Mouse (Mus musculus) liver, postnatal 0 days (tissue): ENCODE measurements around the gene Krtcap2. TPM values are rescaled to one million over a fixed set of nuclear protein-coding genes. Genes with fewer than 3 reads are reported as not detected.

ENCODE experiments used
- ATAC-seq: fragments of 200-750 bp; cut with Nextera tagmentation; 2 replicates; pipeline ENCODE4 v1.8.0; 2017; ENCODE audit warnings: mild to moderate bottlenecking, moderate library complexity
- DNase-seq: peaks from one replicate; pipeline ENCODE4 v3.0.0-alpha.2; 2016
- H3K27ac ChIP-seq: fragments of 300-500 bp; sonication (generic); 2 replicates; pipeline ENCODE4 v1.5.1; 2014; ENCODE audit warnings: antibody characterized with exemption, moderate library complexity, mild to moderate bottlenecking, low read depth
- H3K27me3 ChIP-seq: fragments of 300-500 bp; sonication (generic); 2 replicates; pipeline ENCODE4 v1.6.1; 2014; ENCODE audit warnings: low read length, control low read depth, mixed read lengths; ENCODE audit not compliant: insufficient read depth
- H3K36me3 ChIP-seq: fragments of 300-500 bp; sonication (generic); replicated peaks from 2 replicates; pipeline ENCODE4 v1.6.1; 2014; ENCODE audit warnings: mild to moderate bottlenecking, control low read depth, low read length, moderate library complexity, mixed read lengths; ENCODE audit not compliant: insufficient read depth
- H3K4me1 ChIP-seq: fragments of 300-500 bp; sonication (generic); 2 replicates; pipeline ENCODE4 v1.6.1; 2014; ENCODE audit warnings: antibody characterized with exemption, mild to moderate bottlenecking, control low read depth; ENCODE audit not compliant: insufficient read depth
- H3K4me2 ChIP-seq: fragments of 300-500 bp; sonication (generic); 2 replicates; pipeline ENCODE4 v1.6.1; 2014; ENCODE audit warnings: low read depth, mild to moderate bottlenecking, low read length, moderate library complexity, mixed read lengths
- H3K4me3 ChIP-seq: fragments of 300-500 bp; sonication (generic); 2 replicates; pipeline ENCODE4 v1.5.1; 2014; ENCODE audit warnings: low read depth, low read length
- H3K9ac ChIP-seq: fragments of 300-500 bp; sonication (generic); replicated peaks from 2 replicates; pipeline ENCODE4 v1.6.1; 2014; ENCODE audit warnings: mild to moderate bottlenecking, moderate library complexity
- H3K9me3 ChIP-seq: fragments of 300-500 bp; sonication (generic); 2 replicates; pipeline ENCODE4 v1.6.1; 2016; ENCODE audit warnings: mild to moderate bottlenecking, control low read depth, low read length, mixed read lengths
- CTCF ChIP-seq: sonication (generic); IDR thresholded peaks from 2 replicates; pipeline ENCODE4 v1.5.1; 2016; ENCODE audit warnings: antibody characterized with exemption, low read depth
- EP300 ChIP-seq: IDR thresholded peaks from 2 replicates; pipeline ENCODE4 v1.6.1; 2016; ENCODE audit warnings: antibody characterized with exemption, low read depth, mild to moderate bottlenecking
- WGBS: fragments of 180-500 bp; shearing (Covaris S2); extraction: QIAGEN DNeasy Blood & Tissue Kit; methylation state at CpG from one replicate; pipeline ENCODE4 v1.1.7; 2014; ENCODE audit not compliant: insufficient replicate concordance; 5-methylcytosine and 5-hydroxymethylcytosine counted together
- polyA plus RNA-seq: library from polyadenylated mRNA; unstranded; fragments of >200 nt; fragmentation: Nextera tagmentation; extraction: Ambion mirVana; gene quantifications from 2 replicates; pipeline ENCODE4 v1.2.1, GENCODE M21; 2015

Krtcap2 gene
- polyA plus RNA-seq, 1 experiment from 2014 or later: 141 TPM

GRCm38 (mm10) chr3:89227307-89228179 is 18.2 kb upstream of the Krtcap2 start:
- H3K9ac ChIP-seq: no peak overlapping the region; the same call in 1 of the 2 replicates
- ATAC-seq (peak; percentile 40), DNase-seq (peak; percentile 66)
- H3K36me3 ChIP-seq: no peaks in the 10 kb centered on the region
- peak overlapping the region; percentile 57 for H3K4me3 ChIP-seq
- TF ChIP-seq EP300 (no peak), CTCF (no peak)
- no peak overlapping the region for H3K27ac ChIP-seq
- peak overlapping the region; percentile 81 for H3K4me2 ChIP-seq
- 6% methylated on average over 41 of the region's 41 CpGs for WGBS
- no peaks in the 10 kb centered on the region for H3K9me3 ChIP-seq
- H3K4me1 ChIP-seq: peaks cover 10% of the 10 kb centered on the region
- H3K27me3 ChIP-seq: peaks cover 48% of the 10 kb centered on the region

DNA sequence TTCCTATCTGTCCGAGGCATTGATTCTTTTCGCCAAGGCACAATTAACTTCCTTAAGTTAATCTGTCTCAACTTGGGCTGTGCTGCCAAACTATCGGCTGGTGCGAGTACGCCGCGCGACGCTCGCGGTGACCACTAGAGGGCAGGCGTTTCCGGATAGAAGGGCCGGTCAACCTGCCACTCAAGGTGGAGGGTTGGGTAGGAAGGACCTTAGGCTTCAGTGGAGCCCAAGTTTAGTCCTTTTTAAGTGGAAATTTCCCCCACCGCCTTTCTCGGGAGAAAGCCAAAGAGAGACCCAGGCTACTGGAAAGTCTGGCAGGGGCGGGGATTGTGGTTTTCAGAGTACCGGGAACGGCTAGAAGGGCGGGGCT is 17.6 kb upstream of the Krtcap2 start:
- Histone ChIP-seq H3K9ac (peak overlapping the region; percentile 50), H3K27ac (no peak overlapping the region), H3K4me2 (peak overlapping the region; percentile 81), H3K4me3 (peak overlapping the region; percentile 57), H3K36me3 (no peaks in the 10 kb centered on the region), H3K4me1 (peaks cover 10% of the 10 kb centered on the region), H3K9me3 (no peaks in the 10 kb centered on the region), H3K27me3 (peaks cover 48% of the 10 kb centered on the region)
- DNase-seq (peak; percentile 91), ATAC-seq (peak; percentile 79)
- WGBS: under 1% methylated on average over 20 of the region's 20 CpGs
- TF ChIP-seq CTCF (peak; percentile 96), EP300 (no peak)

DNA sequence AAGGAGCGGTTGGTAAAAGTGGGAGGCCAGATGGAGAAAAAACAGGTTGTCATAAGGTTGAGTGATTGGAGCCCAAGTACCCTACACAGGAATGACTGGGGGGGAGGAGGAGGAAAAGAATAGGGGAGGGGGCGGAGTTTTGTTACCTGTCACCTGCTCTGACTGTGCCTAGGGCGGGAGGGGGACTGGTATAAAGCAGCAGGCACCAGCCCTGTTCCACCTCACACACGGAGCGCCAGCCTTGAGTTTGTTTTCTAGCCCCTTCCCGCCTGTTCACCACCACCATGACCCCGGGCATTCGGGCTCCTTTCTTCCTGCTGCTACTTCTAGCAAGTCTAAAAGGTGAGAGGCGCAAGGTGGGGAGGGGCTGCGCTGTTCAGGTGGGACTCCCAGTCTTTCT is 16.9 kb upstream of the Krtcap2 start, which contains the start of gene Muc1:
Gene Muc1 (plus strand): TSS at position 222 of the 400 bp plus-strand sequence.
- no peak for TF ChIP-seq EP300
- TF ChIP-seq CTCF: no peak
- Histone ChIP-seq H3K27ac (no peak within 1 kb of the TSS), H3K9me3 (no peaks in the 10 kb centered on the region), H3K4me1 (peaks cover 16% of the 10 kb centered on the region), H3K9ac (peak within 1 kb of the TSS; percentile 50), H3K36me3 (no peaks in the 10 kb centered on the region), H3K27me3 (peaks cover 48% of the 10 kb centered on the region), H3K4me3 (peak within 1 kb of the TSS; percentile 57), H3K4me2 (peak within 1 kb of the TSS; percentile 81)
- DNase-seq (no peak), ATAC-seq (no peak)
- WGBS: 41% methylated on average over 10 of the region's 10 CpGs

GRCm38 (mm10) chr3:89229276-89229675 is 16.5 kb upstream of the Krtcap2 start:
- 70% methylated on average over 4 of the region's 4 CpGs for WGBS
- Histone ChIP-seq H3K9me3 (no peaks in the 10 kb centered on the region), H3K27me3 (peaks cover 48% of the 10 kb centered on the region), H3K9ac (no peak overlapping the region), H3K4me2 (no peak overlapping the region), H3K4me1 (peaks cover 16% of the 10 kb centered on the region), H3K36me3 (no peaks in the 10 kb centered on the region), H3K27ac (no peak overlapping the region), H3K4me3 (no peak overlapping the region)
- TF ChIP-seq CTCF (no peak), EP300 (no peak)
- no peak for ATAC-seq
- no peak for DNase-seq

DNA sequence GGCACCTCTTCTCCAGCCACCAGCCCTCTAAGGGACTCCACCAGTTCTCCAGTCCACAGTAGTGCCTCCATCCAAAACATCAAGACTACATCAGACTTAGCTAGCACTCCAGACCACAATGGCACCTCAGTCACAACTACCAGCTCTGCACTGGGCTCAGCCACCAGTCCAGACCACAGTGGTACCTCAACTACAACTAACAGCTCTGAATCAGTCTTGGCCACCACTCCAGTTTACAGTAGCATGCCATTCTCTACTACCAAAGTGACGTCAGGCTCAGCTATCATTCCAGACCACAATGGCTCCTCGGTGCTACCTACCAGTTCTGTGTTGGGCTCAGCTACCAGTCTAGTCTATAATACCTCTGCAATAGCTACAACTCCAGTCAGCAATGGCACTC is 15.2 kb upstream of the Krtcap2 start:
- DNase-seq: no peak
- Histone ChIP-seq H3K4me3 (no peak overlapping the region), H3K27ac (no peak overlapping the region), H3K9ac (no peak overlapping the region), H3K9me3 (no peaks in the 10 kb centered on the region), H3K36me3 (no peaks in the 10 kb centered on the region), H3K4me1 (peaks cover 16% of the 10 kb centered on the region), H3K4me2 (no peak overlapping the region), H3K27me3 (peaks cover 39% of the 10 kb centered on the region)
- ATAC-seq: no peak
- 53% methylated on average over 2 of the region's 2 CpGs for WGBS
- TF ChIP-seq CTCF: no peak
- no peak for TF ChIP-seq EP300

DNA sequence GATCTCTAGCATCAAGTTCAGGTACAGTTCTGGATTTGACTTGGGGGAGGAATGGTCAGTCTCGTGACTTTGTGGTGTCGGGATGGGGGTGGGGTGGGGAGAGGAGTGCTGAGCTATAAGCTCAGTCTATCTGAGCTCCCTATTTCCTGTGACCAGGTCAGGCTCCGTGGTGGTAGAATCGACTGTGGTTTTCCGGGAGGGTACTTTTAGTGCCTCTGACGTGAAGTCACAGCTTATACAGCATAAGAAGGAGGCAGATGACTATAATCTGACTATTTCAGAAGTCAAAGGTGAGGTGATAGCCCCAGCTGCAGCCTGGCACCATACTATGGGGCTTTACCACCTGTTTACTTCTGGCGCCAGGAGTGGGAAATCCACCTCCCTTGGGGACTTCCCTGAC is 14.4 kb upstream of the Krtcap2 start:
- no peak for DNase-seq
- no peak for TF ChIP-seq CTCF
- TF ChIP-seq EP300: no peak
- ATAC-seq: no peak
- Histone ChIP-seq H3K27me3 (peaks cover 32% of the 10 kb centered on the region), H3K9ac (no peak overlapping the region), H3K4me2 (no peak overlapping the region), H3K27ac (no peak overlapping the region), H3K4me3 (no peak overlapping the region), H3K9me3 (no peaks in the 10 kb centered on the region), H3K4me1 (peaks cover 16% of the 10 kb centered on the region), H3K36me3 (no peaks in the 10 kb centered on the region)
- 32% methylated on average over 7 of the region's 7 CpGs for WGBS
